Mouse (Mus musculus): ENCODE results near the gene Slc35e4. TPM values are rescaled to one million over a fixed set of nuclear protein-coding genes. Genes with fewer than 3 reads are reported as not detected.

Slc35e4 gene
- polyA plus RNA-seq, 1 experiment from 2014 or later, result 5.5 TPM

GRCm38 (mm10) chr11:3893970-3894369 is 20.5 kb downstream of the Slc35e4 start:
- peak overlapping the region; percentile 92; the same call in 1 of the 2 replicates for H3K27ac ChIP-seq (replicated peaks)
- H3K4me1 ChIP-seq, result peaks cover 21% of the 10 kb centered on the region
- H3K27me3 ChIP-seq (ENCODE audit: low read depth, poor library complexity, severe bottlenecking), result no peaks in the 10 kb centered on the region
- no peaks in the 10 kb centered on the region for H3K9me3 ChIP-seq (replicated peaks)
- H3K4me3 ChIP-seq, result peak overlapping the region; percentile 57
- DNase-seq (ENCODE audit: low spot score), result no peak
- H3K36me3 ChIP-seq, result peaks cover 25% of the 10 kb centered on the region
- 79% methylated on average over 6 of the region's 6 CpGs for WGBS

GRCm38 (mm10) chr11:3887331-3887730 is 27.1 kb downstream of the Slc35e4 start:
- no peak for DNase-seq (ENCODE audit: low spot score)
- H3K9me3 ChIP-seq (replicated peaks), result no peaks in the 10 kb centered on the region
- no peak overlapping the region for H3K27ac ChIP-seq (replicated peaks)
- peaks cover 5% of the 10 kb centered on the region; the same call in 1 of the 2 replicates for H3K4me1 ChIP-seq
- no peaks in the 10 kb centered on the region for H3K27me3 ChIP-seq (ENCODE audit: low read depth, poor library complexity, severe bottlenecking)
- no peaks in the 10 kb centered on the region for H3K36me3 ChIP-seq
- WGBS, result 84% methylated on average over 5 of the region's 5 CpGs
- no peak overlapping the region for H3K4me3 ChIP-seq

- no peaks in the 10 kb centered on the region for H3K27me3 ChIP-seq (ENCODE audit: low read depth, poor library complexity, severe bottlenecking)
- H3K9me3 ChIP-seq (replicated peaks), result no peaks in the 10 kb centered on the region
- no peak overlapping the region for H3K4me3 ChIP-seq
- H3K36me3 ChIP-seq, result no peaks in the 10 kb centered on the region
- H3K27ac ChIP-seq (replicated peaks), result no peak overlapping the region
- H3K4me1 ChIP-seq, result peaks cover 5% of the 10 kb centered on the region; the same call in 1 of the 2 replicates
- 88% methylated on average over 3 of the region's 3 CpGs for WGBS
- DNase-seq (ENCODE audit: low spot score), result no peak
Observed at GRCm38 (mm10) chr11:3883711-3884110, 30.8 kb downstream of the Slc35e4 start.

- no peaks in the 10 kb centered on the region for H3K27me3 ChIP-seq (ENCODE audit: low read depth, poor library complexity, severe bottlenecking)
- H3K9me3 ChIP-seq (replicated peaks), result no peaks in the 10 kb centered on the region
- H3K27ac ChIP-seq (replicated peaks), result no peak overlapping the region
- no peaks in the 10 kb centered on the region for H3K36me3 ChIP-seq
- H3K4me3 ChIP-seq, result no peak overlapping the region
- peak; percentile 71 for DNase-seq (ENCODE audit: low spot score)
- WGBS, result 45% methylated on average over 2 of the region's 2 CpGs
- peaks cover 1% of the 10 kb centered on the region; the same call in 1 of the 2 replicates for H3K4me1 ChIP-seq
Observed at GRCm38 (mm10) chr11:3879836-3880235, 34.6 kb downstream of the Slc35e4 start.

GRCm38 (mm10) chr11:3878660-3879059 is 35.8 kb downstream of the Slc35e4 start:
- no peak overlapping the region for H3K27ac ChIP-seq (replicated peaks)
- WGBS, result 84% methylated on average over 7 of the region's 7 CpGs

GRCm38 (mm10) chr11:3876419-3876818 is 38.0 kb downstream of the Slc35e4 start:
- Histone ChIP-seq H3K27ac (replicated peaks) (no peak overlapping the region), H3K4me1 (no peaks in the 10 kb centered on the region), H3K36me3 (no peaks in the 10 kb centered on the region), H3K4me3 (no peak overlapping the region), H3K9me3 (replicated peaks) (no peaks in the 10 kb centered on the region), H3K27me3 (ENCODE audit: low read depth, poor library complexity, severe bottlenecking) (no peaks in the 10 kb centered on the region)
- DNase-seq (ENCODE audit: low spot score), result no peak
- 84% methylated on average over 6 of the region's 6 CpGs for WGBS

More at GRCm38 (mm10) chr11:3878660-3879059, 35.8 kb downstream of the Slc35e4 start:
- Histone ChIP-seq H3K4me3 (no peak overlapping the region), H3K36me3 (no peaks in the 10 kb centered on the region), H3K4me1 (no peaks in the 10 kb centered on the region; the same call in 1 of the 2 replicates), H3K27me3 (ENCODE audit: low read depth, poor library complexity, severe bottlenecking) (no peaks in the 10 kb centered on the region), H3K9me3 (replicated peaks) (no peaks in the 10 kb centered on the region)
- no peak for DNase-seq (ENCODE audit: low spot score)

GRCm38 (mm10) chr11:3864343-3864742 is 50.1 kb downstream of the Slc35e4 start:
- 53% methylated on average over 6 of the region's 6 CpGs for WGBS
- DNase-seq (ENCODE audit: low spot score), result peak; percentile 19

GRCm38 (mm10) chr11:3863454-3864112 is 50.9 kb downstream of the Slc35e4 start, which contains the start of gene Osbp2:
Gene Osbp2, minus strand, starts transcription at chr11:3863903.
- peaks cover 52% of the 10 kb centered on the region for H3K27me3 ChIP-seq (ENCODE audit: low read depth, poor library complexity, severe bottlenecking)
- peaks cover 17% of the 10 kb centered on the region for H3K4me1 ChIP-seq
- no peaks in the 10 kb centered on the region for H3K9me3 ChIP-seq (replicated peaks)
- H3K36me3 ChIP-seq, result no peaks in the 10 kb centered on the region
- H3K27ac ChIP-seq (replicated peaks), result peak within 1 kb of the TSS; percentile 79
- WGBS, result 4% methylated on average over 58 of the region's 58 CpGs
- peak within 1 kb of the TSS; percentile 64 for H3K4me3 ChIP-seq
- peak; percentile 89 for DNase-seq (ENCODE audit: low spot score)

More at GRCm38 (mm10) chr11:3864343-3864742, 50.1 kb downstream of the Slc35e4 start:
- H3K27ac ChIP-seq (replicated peaks), result 0 out of 2 replicates have a peak overlapping the region, but pooled peaks have one; percentile 79
- peaks cover 17% of the 10 kb centered on the region for H3K4me1 ChIP-seq
- peaks cover 52% of the 10 kb centered on the region for H3K27me3 ChIP-seq (ENCODE audit: low read depth, poor library complexity, severe bottlenecking)
- no peaks in the 10 kb centered on the region for H3K9me3 ChIP-seq (replicated peaks)
- peak overlapping the region; percentile 64 for H3K4me3 ChIP-seq
- H3K36me3 ChIP-seq, result no peaks in the 10 kb centered on the region

- H3K27ac ChIP-seq (replicated peaks), result no peak overlapping the region
- H3K4me1 ChIP-seq, result peaks cover 17% of the 10 kb centered on the region
- no peak for DNase-seq (ENCODE audit: low spot score)
Observed at GRCm38 (mm10) chr11:3862661-3863453, 51.6 kb downstream of the Slc35e4 start.

GRCm38 (mm10) chr11:3860361-3860760 is 54.1 kb downstream of the Slc35e4 start:
- no peaks in the 10 kb centered on the region for H3K36me3 ChIP-seq
- no peaks in the 10 kb centered on the region for H3K9me3 ChIP-seq (replicated peaks)
- no peak overlapping the region for H3K4me3 ChIP-seq
- peaks cover 41% of the 10 kb centered on the region for H3K27me3 ChIP-seq (ENCODE audit: low read depth, poor library complexity, severe bottlenecking)
- 82% methylated on average over 4 of the region's 4 CpGs for WGBS
- DNase-seq (ENCODE audit: low spot score), result no peak
- no peak overlapping the region for H3K27ac ChIP-seq (replicated peaks)
- H3K4me1 ChIP-seq, result peaks cover 17% of the 10 kb centered on the region

More at GRCm38 (mm10) chr11:3862661-3863453, 51.6 kb downstream of the Slc35e4 start:
- WGBS, result 76% methylated on average over 19 of the region's 19 CpGs
- H3K9me3 ChIP-seq (replicated peaks), result no peaks in the 10 kb centered on the region
- H3K4me3 ChIP-seq, result peak overlapping the region; percentile 64
- H3K27me3 ChIP-seq (ENCODE audit: low read depth, poor library complexity, severe bottlenecking), result peaks cover 52% of the 10 kb centered on the region
- H3K36me3 ChIP-seq, result no peaks in the 10 kb centered on the region

GRCm38 (mm10) chr11:3859778-3860177 is 54.7 kb downstream of the Slc35e4 start:
- no peak overlapping the region for H3K4me3 ChIP-seq
- H3K36me3 ChIP-seq, result no peaks in the 10 kb centered on the region
- H3K9me3 ChIP-seq (replicated peaks), result 0 out of 2 replicates have a peak, but pooled peaks cover 2% of the 10 kb centered on the region
- WGBS, result 96% methylated on average over 4 of the region's 4 CpGs
- peaks cover 17% of the 10 kb centered on the region for H3K4me1 ChIP-seq
- no peak overlapping the region for H3K27ac ChIP-seq (replicated peaks)
- peaks cover 35% of the 10 kb centered on the region for H3K27me3 ChIP-seq (ENCODE audit: low read depth, poor library complexity, severe bottlenecking)
- no peak for DNase-seq (ENCODE audit: low spot score)

- Histone ChIP-seq H3K4me1 (peaks cover under 1% of the 10 kb centered on the region; the same call in 1 of the 2 replicates), H3K27ac (replicated peaks) (no peak overlapping the region), H3K9me3 (replicated peaks) (0 out of 2 replicates have a peak, but pooled peaks cover 4% of the 10 kb centered on the region), H3K4me3 (no peak overlapping the region), H3K36me3 (no peaks in the 10 kb centered on the region), H3K27me3 (ENCODE audit: low read depth, poor library complexity, severe bottlenecking) (peaks cover 19% of the 10 kb centered on the region)
- 82% methylated on average over 5 of the region's 5 CpGs for WGBS
- DNase-seq (ENCODE audit: low spot score), result no peak
Observed at GRCm38 (mm10) chr11:3857902-3858301, 56.6 kb downstream of the Slc35e4 start.

Measured in midbrain, embryonic 10.5 days (tissue).